ENCODE assay signal across 25 mouse cellular contexts in genomic region chr3:85667683-85668082, GRCm38 (mm10).
DNase-seq lines count a peak whose midpoint lies in the region; ATAC-seq and TF ChIP-seq lines count a peak whose summit lies in the region.
"Had no signal": no experiment of that assay in that cellular context is flagged by ENCODE, and none has a peak within 500 bp of the region (broad histone marks: within the 10 kb centered on the region; RNA-seq: fewer than 3 reads in every experiment).

No protein-coding gene starts in this region.

- TF ChIP-seq POLR2A in cortical plate, adult 2 months (IDR thresholded peaks at IDR 0.05; ENCODE audit: extremely low read depth, insufficient read depth, low read length): no peak

- ATAC-seq in frontal cortex, adult (ENCODE audit: low TSS enrichment): peak; percentile 28; the same call in 1 of the 2 replicates
- no peak for ATAC-seq in heart, embryonic 15.5 days (replicated peaks; ENCODE audit: insufficient number of reproducible peaks, insufficient read depth, low FRiP score, low read depth)
- ATAC-seq: CD4-positive, CD25-positive, alpha-beta regulatory T cell, adult 4 months; forebrain, embryonic 15.5 days; hindbrain, postnatal 0 days; inflammation-experienced regulatory T-cells, adult 6 months; intestine, embryonic 16.5 days had no signal

- H3K9ac ChIP-seq in heart, embryonic 15.5 days: no peak overlapping the region
- H3K9ac ChIP-seq: forebrain, embryonic 15.5 days; hindbrain, embryonic 14.5 days had no signal

- H3K36me3 ChIP-seq in heart, embryonic 15.5 days: no peaks in the 10 kb centered on the region
- H3K36me3 ChIP-seq: forebrain, embryonic 10.5 days; forebrain, embryonic 15.5 days had no signal

- TF ChIP-seq CTCF in cortical plate, adult 2 months (IDR thresholded peaks at IDR 0.05; ENCODE audit: extremely low read depth, insufficient read depth, low read length): no peak

- intact Hi-C loops in heart, postnatal 36 days (cut with DNase I): no loop called here
- intact Hi-C loops in left cerebral cortex, postnatal 14 days (cut with DNase I): loop anchor here (5.0 to 10.0 kb wide), 2 partner anchors 75 to 353 kb away; no protein-coding TSS in a partner anchor
- intact Hi-C loops in left cerebral cortex, postnatal 4 days (cut with DNase I): no loop called here

- no peaks in the 10 kb centered on the region for H3K9me3 ChIP-seq in heart, embryonic 15.5 days (replicated peaks)
- H3K9me3 ChIP-seq: forebrain, embryonic 10.5 days; forebrain, embryonic 15.5 days had no signal

- peaks cover 15% of the 10 kb centered on the region for H3K4me1 ChIP-seq in heart, embryonic 15.5 days (replicated peaks)
- H3K4me1 ChIP-seq in cortical plate, adult 2 months (ENCODE audit: control insufficient read depth, insufficient read depth, low read length): peaks cover 12% of the 10 kb centered on the region
- H3K4me1 ChIP-seq: forebrain, embryonic 10.5 days had no signal

- H3K27me3 ChIP-seq in heart, embryonic 15.5 days: no peaks in the 10 kb centered on the region
- H3K27me3 ChIP-seq: forebrain, embryonic 15.5 days had no signal

- no peak overlapping the region for H3K4me2 ChIP-seq in heart, embryonic 15.5 days
- H3K4me2 ChIP-seq: forebrain, embryonic 15.5 days; hindbrain, embryonic 14.5 days had no signal

- WGBS in heart, embryonic 15.5 days: 91% methylated on average over 6 of the region's 6 CpGs

- peak overlapping the region; percentile 55 for H3K27ac ChIP-seq in heart, embryonic 15.5 days
- peak overlapping the region; percentile 30 for H3K27ac ChIP-seq in cortical plate, adult 2 months (ENCODE audit: insufficient read depth, low read length)
- H3K27ac ChIP-seq: forebrain, embryonic 10.5 days; hindbrain, embryonic 14.5 days; hindbrain, postnatal 0 days had no signal

- no peak for DNase-seq in frontal cortex, postnatal 10 days (ENCODE audit: low spot score in 2 of 2)
- DNase-seq in heart, postnatal 36 days: no peak
- peak; percentile 51 to 61 for DNase-seq in left cerebral cortex, postnatal 14 days (ENCODE audit: low spot score in 2 of 2)
- no peak for DNase-seq in left cerebral cortex, postnatal 4 days
- no peak for DNase-seq in kidney, postnatal 36 days
- DNase-seq: adrenal gland, adult 2 months; adrenal gland, postnatal 14 days; cerebellum, adult 11-12 months; cerebellum, adult 8-10 months; cerebellum, postnatal 10 days; cerebellum, postnatal 36 days; gastrocnemius, postnatal 10 days; gastrocnemius, postnatal 36 days; heart, postnatal 10 days; heart, postnatal 4 days had no signal

- H3K4me3 ChIP-seq in heart, embryonic 15.5 days: no peak overlapping the region
- no peak overlapping the region for H3K4me3 ChIP-seq in cortical plate, adult 2 months (ENCODE audit: insufficient read depth, low read length)
- H3K4me3 ChIP-seq: forebrain, embryonic 10.5 days; forebrain, embryonic 15.5 days had no signal

Comparison
In these comparisons a context has a peak if more than half of its experiments do, and no peak if none do; other contexts are left out.
1. DNase-seq: peak in left cerebral cortex, postnatal 14 days (2 of 2); none in frontal cortex, postnatal 10 days (0 of 2), heart, postnatal 36 days (0 of 2), left cerebral cortex, postnatal 4 days (single experiment) and kidney, postnatal 36 days (0 of 2).